Mouse (Mus musculus): ENCODE measurements at regions not wholly inside any gene's neighbourhood (a gene's known extent, or its start where the extent isn't known, plus 50 kb on each side); places are given as distances from the start of the nearest gene placed in this dataset.

GRCm38 (mm10) chr12:27595576-27595975, 253.2 kb upstream of the Sox11 start:
- TF ChIP-seq CTCF (IDR thresholded peaks at IDR 0.05 in 2 of 3, conservative IDR thresholded peaks at IDR 0.05 in 1 of 3; ENCODE audit: control insufficient read depth in 1 of 3, insufficient read depth in 1 of 3, low read depth in 2 of 3, low read length in 3 of 3, poor library complexity in 1 of 3, severe bottlenecking in 1 of 3) (no peak), MEF2A (IDR thresholded peaks at IDR 0.05; ENCODE audit: extremely low read depth, insufficient replicate concordance, low read depth, low read length, poor library complexity, severe bottlenecking) (no peak), TBP (IDR thresholded peaks at IDR 0.05; ENCODE audit: low read depth, low read length) (no peak), JUND (IDR thresholded peaks at IDR 0.05; ENCODE audit: low read depth, low read length) (no peak), POLR2A (IDR thresholded peaks at IDR 0.05; ENCODE audit: control insufficient read depth in 1 of 2, insufficient read depth in 1 of 2, low read depth in 1 of 2, low read length in 2 of 2, poor library complexity in 1 of 2) (no peak), POLR2AphosphoS5 (IDR thresholded peaks at IDR 0.05; ENCODE audit: borderline replicate concordance, low read depth, low read length) (no peak), EP300 (IDR thresholded peaks at IDR 0.05; ENCODE audit: low read depth in 1 of 2, low read length in 2 of 2) (no peak), GATA1 (IDR thresholded peaks at IDR 0.05; ENCODE audit: low read depth, low read length) (no peak), MYB (IDR thresholded peaks at IDR 0.05; ENCODE audit: low read depth, low read length) (no peak)

Measured in MEL (cell line).